Mouse (Mus musculus) MEL (cell line): Measurements from ENCODE around the gene Utrn. TPM values are rescaled to one million over a fixed set of nuclear protein-coding genes. Genes with fewer than 3 reads are reported as not detected.

Experiments
- DNase-seq: peaks from one replicate; pipeline ENCODE4 v3.0.0; 2011; ENCODE audit warnings: low read depth, low spot score
- H3K27ac ChIP-seq: 2 replicates; pipeline ENCODE4 v1.5.1; 2012; ENCODE audit warnings: low read depth, mild to moderate bottlenecking, control low read depth, low read length, moderate library complexity; ENCODE audit not compliant: control insufficient read depth
- H3K27me3 ChIP-seq, 2 experiments: fragments of 150-350 bp in 1 of 2; sonication (generic) in 1 of 2; 2 replicates each; pipeline ENCODE4 v1.6.1; 2012; ENCODE audit warnings: low read length in 2 of 2, mild to moderate bottlenecking in 2 of 2, improper control_type of control experiment in 1 of 2, moderate library complexity in 1 of 2; ENCODE audit not compliant: insufficient read depth in 2 of 2, control insufficient read depth in 1 of 2
- H3K36me3 ChIP-seq, 2 experiments: 2 replicates each; pipeline ENCODE4 v1.6.1; 2012 to 2014; ENCODE audit warnings: low read length in 2 of 2, improper control_type of control experiment in 1 of 2, inconsistent platforms in 1 of 2, mild to moderate bottlenecking in 1 of 2; ENCODE audit not compliant: insufficient read depth in 2 of 2, control insufficient read depth in 1 of 2
- H3K4me1 ChIP-seq, 2 experiments: fragments of 150-350 bp in 1 of 2; sonication (generic) in 1 of 2; 2 replicates each; pipeline ENCODE4 v1.6.1; 2012; ENCODE audit warnings: low read length in 2 of 2, improper control_type of control experiment in 1 of 2, mild to moderate bottlenecking in 1 of 2; ENCODE audit not compliant: insufficient read depth in 2 of 2, control insufficient read depth in 1 of 2
- H3K4me3 ChIP-seq, 2 experiments: fragments of 150-350 bp in 1 of 2; sonication (generic) in 1 of 2; 2 replicates each; pipeline ENCODE4 v1.5.1; 2012; ENCODE audit warnings: low read depth in 2 of 2, low read length in 2 of 2, mild to moderate bottlenecking in 2 of 2, moderate library complexity in 2 of 2, control low read depth in 1 of 2, improper control_type of control experiment in 1 of 2; ENCODE audit not compliant: control insufficient read depth in 1 of 2, insufficient read depth in 1 of 2
- H3K79me2 ChIP-seq: 2 replicates; pipeline ENCODE4 v1.6.1; 2012; ENCODE audit warnings: mild to moderate bottlenecking, low read length, moderate library complexity; ENCODE audit not compliant: control insufficient read depth, poor library complexity, insufficient read depth
- H3K9ac ChIP-seq: 2 replicates; pipeline ENCODE4 v1.6.1; 2012; ENCODE audit warnings: low read depth, mild to moderate bottlenecking, control low read depth, low read length, moderate library complexity; ENCODE audit not compliant: control insufficient read depth, poor library complexity, severe bottlenecking
- H3K9me3 ChIP-seq: fragments of 150-350 bp; sonication (generic); replicated peaks from 2 replicates; pipeline ENCODE4 v1.6.1; 2012; ENCODE audit warnings: mild to moderate bottlenecking, low read length, improper control_type of control experiment, moderate library complexity; ENCODE audit not compliant: insufficient read depth
- CTCF ChIP-seq, 3 experiments: IDR thresholded peaks in 2 of 3; conservative IDR thresholded peaks in 1 of 3; 2 replicates each; pipeline ENCODE4 v1.5.1; 2011 to 2012; ENCODE audit warnings: low read length in 3 of 3, low read depth in 2 of 3, mild to moderate bottlenecking in 2 of 3, improper control_type of control experiment in 1 of 3, inconsistent platforms in 1 of 3, mixed read lengths in 1 of 3, moderate library complexity in 1 of 3; ENCODE audit not compliant: control insufficient read depth in 1 of 3, insufficient read depth in 1 of 3, poor library complexity in 1 of 3, severe bottlenecking in 1 of 3
- E2F4 ChIP-seq: IDR thresholded peaks from 2 replicates; pipeline ENCODE4 v1.6.1; 2011; ENCODE audit warnings: low read depth, low read length, improper control_type of control experiment, borderline replicate concordance
- GABPA ChIP-seq: IDR thresholded peaks from 2 replicates; pipeline ENCODE4 v1.6.1; 2012; ENCODE audit warnings: low read depth, mild to moderate bottlenecking, inconsistent platforms, low read length, improper control_type of control experiment, moderate library complexity
- GATA1 ChIP-seq: IDR thresholded peaks from 2 replicates; pipeline ENCODE4 v1.6.1; 2011; ENCODE audit warnings: low read depth, low read length, improper control_type of control experiment
- HCFC1 ChIP-seq: IDR thresholded peaks from 2 replicates; pipeline ENCODE4 v1.6.1; 2012; ENCODE audit warnings: low read depth, mild to moderate bottlenecking, inconsistent platforms, low read length, improper control_type of control experiment, moderate library complexity
- KAT2A ChIP-seq: conservative IDR thresholded peaks from 2 replicates; pipeline ENCODE4 v1.6.1; 2012; ENCODE audit warnings: low read depth, low read length, improper control_type of control experiment, inconsistent platforms
- MAX ChIP-seq: IDR thresholded peaks from 2 replicates; pipeline ENCODE4 v1.6.1; 2011; ENCODE audit warnings: low read length, improper control_type of control experiment
- MAZ ChIP-seq: IDR thresholded peaks from 2 replicates; pipeline ENCODE4 v1.6.1; 2012; ENCODE audit warnings: low read depth, mild to moderate bottlenecking, inconsistent platforms, low read length, improper control_type of control experiment
- MEF2A ChIP-seq: IDR thresholded peaks from 2 replicates; pipeline ENCODE4 v1.6.1; 2014; ENCODE audit warnings: low read depth, mild to moderate bottlenecking, inconsistent platforms, low read length, improper control_type of control experiment; ENCODE audit not compliant: poor library complexity, insufficient replicate concordance, severe bottlenecking; ENCODE audit errors: extremely low read depth
- MXI1 ChIP-seq: IDR thresholded peaks from 2 replicates; pipeline ENCODE4 v1.6.1; 2011; ENCODE audit warnings: mild to moderate bottlenecking, low read depth, low read length, improper control_type of control experiment
- MYB ChIP-seq: IDR thresholded peaks from 2 replicates; pipeline ENCODE4 v1.6.1; 2011; ENCODE audit warnings: mild to moderate bottlenecking, low read depth, low read length, improper control_type of control experiment
- MYC ChIP-seq: IDR thresholded peaks from 2 replicates; pipeline ENCODE4 v1.6.1; 2011; ENCODE audit warnings: low read depth, mild to moderate bottlenecking, low read length, improper control_type of control experiment, moderate library complexity
- NRF1 ChIP-seq: IDR thresholded peaks from 2 replicates; pipeline ENCODE4 v1.6.1; 2014; ENCODE audit warnings: low read depth, mild to moderate bottlenecking, inconsistent platforms, low read length, improper control_type of control experiment, moderate library complexity; ENCODE audit not compliant: poor library complexity, insufficient read depth, severe bottlenecking
- POLR2A ChIP-seq, 2 experiments: IDR thresholded peaks; 2 replicates each; pipeline ENCODE4 v1.6.1; 2011 to 2012; ENCODE audit warnings: low read length in 2 of 2, mild to moderate bottlenecking in 2 of 2, control low read depth in 1 of 2, improper control_type of control experiment in 1 of 2, low read depth in 1 of 2, moderate library complexity in 1 of 2; ENCODE audit not compliant: control insufficient read depth in 1 of 2, insufficient read depth in 1 of 2, poor library complexity in 1 of 2
- POLR2AphosphoS5 ChIP-seq: IDR thresholded peaks from 2 replicates; pipeline ENCODE4 v1.6.1; 2012; ENCODE audit warnings: low read depth, borderline replicate concordance, mild to moderate bottlenecking, inconsistent platforms, low read length, moderate library complexity, mixed read lengths
- RAD21 ChIP-seq: IDR thresholded peaks from 2 replicates; pipeline ENCODE4 v1.6.1; 2011; ENCODE audit warnings: mild to moderate bottlenecking, low read depth, low read length, improper control_type of control experiment
- RCOR1 ChIP-seq: IDR thresholded peaks from 2 replicates; pipeline ENCODE4 v1.6.1; 2012; ENCODE audit warnings: low read depth, mild to moderate bottlenecking, inconsistent platforms, low read length, improper control_type of control experiment
- TBP ChIP-seq: IDR thresholded peaks from 2 replicates; pipeline ENCODE4 v1.8.0; 2011; ENCODE audit warnings: low read depth, low read length, improper control_type of control experiment
- TCF12 ChIP-seq: IDR thresholded peaks from 2 replicates; pipeline ENCODE4 v1.6.1; 2014; ENCODE audit warnings: low read depth, mild to moderate bottlenecking, inconsistent platforms, low read length, improper control_type of control experiment, moderate library complexity
- UBTF ChIP-seq: IDR thresholded peaks from 2 replicates; pipeline ENCODE4 v1.6.1; 2012; ENCODE audit warnings: low read depth, mild to moderate bottlenecking, inconsistent platforms, low read length, improper control_type of control experiment, moderate library complexity, borderline replicate concordance; ENCODE audit not compliant: insufficient read depth
- USF1 ChIP-seq: IDR thresholded peaks from 2 replicates; pipeline ENCODE4 v1.6.1; 2014; ENCODE audit warnings: low read depth, mild to moderate bottlenecking, inconsistent platforms, low read length, improper control_type of control experiment, moderate library complexity
- ZC3H11A ChIP-seq: IDR thresholded peaks from 2 replicates; pipeline ENCODE4 v1.6.1; 2012; ENCODE audit warnings: low read depth, mild to moderate bottlenecking, inconsistent platforms, low read length, improper control_type of control experiment
- polyA plus RNA-seq, 2 experiments: library from polyadenylated mRNA; stranded (reverse) in 1 of 2; unstranded in 1 of 2; fragments of >175 nt in 1 of 2; fragments of >200 nt in 1 of 2; gene quantifications; 2 replicates each; pipeline versions ENCODE4 v1.2.1 to v1.2.4; 2012; ENCODE audit warnings: low replicate concordance in 2 of 2, low read depth in 1 of 2; ENCODE audit not compliant: insufficient read length in 2 of 2, insufficient read depth in 1 of 2, missing spikeins in 1 of 2
- total RNA-seq: library from RNA; depleted of rRNA; stranded (reverse); fragments of 300-350 nt; gene quantifications from 2 replicates; pipeline ENCODE4 v1.2.3, GENCODE M21; 2012

The Utrn gene
- total and polyA plus RNA-seq, 3 experiments: 2.3 to 4.3 TPM; not detected in 1

DNA sequence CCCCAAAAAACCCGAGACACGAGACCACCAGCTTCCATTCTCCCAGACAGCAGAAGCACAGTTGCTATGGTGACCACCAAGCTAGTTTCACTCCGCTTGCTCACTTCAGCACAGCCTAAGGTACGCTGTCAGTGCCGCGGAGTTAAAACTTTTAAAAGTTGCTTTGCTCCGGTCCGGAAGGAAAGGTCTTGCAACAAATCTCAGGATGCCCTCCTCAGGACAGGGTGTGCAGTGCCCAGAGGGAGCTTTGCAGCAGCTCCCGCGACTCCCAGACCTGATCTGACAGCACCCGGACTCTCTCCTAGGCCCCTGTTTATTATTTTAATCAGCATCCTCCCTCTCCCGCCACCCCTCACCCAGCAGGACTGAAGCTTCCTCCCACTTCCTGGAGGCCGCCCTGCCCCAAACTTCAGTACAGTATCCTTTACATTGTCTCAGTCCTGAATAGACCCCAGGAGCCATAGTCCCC, 320.5 kb downstream of the Utrn start:
- no peak overlapping the region for H3K27ac ChIP-seq
- H3K9me3 ChIP-seq: no peaks in the 10 kb centered on the region
- peaks cover 0 to 3% of the 10 kb centered on the region in 2 experiments; a peak in 2 of 4 replicates for H3K4me1 ChIP-seq
- no peak overlapping the region for H3K4me3 ChIP-seq
- peaks cover 0 to 3% of the 10 kb centered on the region in 2 experiments; a peak in 1 of 4 replicates for H3K36me3 ChIP-seq
- no peaks in the 10 kb centered on the region for H3K27me3 ChIP-seq
- TF ChIP-seq POLR2A (IDR thresholded peaks at IDR 0.05; ENCODE audit: control insufficient read depth in 1 of 2, insufficient read depth in 1 of 2, low read depth in 1 of 2, low read length in 2 of 2, poor library complexity in 1 of 2): no peak
- no peak for TF ChIP-seq E2F4
- TF ChIP-seq MYC: no peak
- TF ChIP-seq TBP: no peak
- no peak for TF ChIP-seq ZC3H11A
- no peak for TF ChIP-seq MYB
- no peak for TF ChIP-seq RCOR1
- TF ChIP-seq, all 39 proteins: peak for 0
- Histone ChIP-seq H3K9ac (no peak overlapping the region), H3K79me2 (no peaks in the 10 kb centered on the region)
- DNase-seq: no peak

GRCm38 (mm10) chr10:12547037-12547625, 322.0 kb downstream of the Utrn start:
- DNase-seq: no peak
- no peaks in the 10 kb centered on the region for H3K79me2 ChIP-seq
- peaks cover 0 to 3% of the 10 kb centered on the region in 2 experiments; a peak in 2 of 4 replicates for H3K4me1 ChIP-seq
- no peaks in the 10 kb centered on the region for H3K27me3 ChIP-seq
- no peak for TF ChIP-seq KAT2A
- TF ChIP-seq RAD21: no peak
- TF ChIP-seq GATA1: no peak
- TF ChIP-seq NRF1: no peak
- TF ChIP-seq HCFC1: no peak
- TF ChIP-seq GABPA: no peak
- TF ChIP-seq ZC3H11A: no peak
- TF ChIP-seq TCF12: no peak
- TF ChIP-seq MAX: no peak
- TF ChIP-seq MXI1: no peak
- no peak for TF ChIP-seq CTCF (IDR thresholded peaks at IDR 0.05 in 2 of 3, conservative IDR thresholded peaks at IDR 0.05 in 1 of 3; ENCODE audit: control insufficient read depth in 1 of 3, insufficient read depth in 1 of 3, low read depth in 2 of 3, low read length in 3 of 3, poor library complexity in 1 of 3, severe bottlenecking in 1 of 3)
- no peak for TF ChIP-seq POLR2AphosphoS5
- TF ChIP-seq USF1: no peak
- TF ChIP-seq UBTF: no peak
- TF ChIP-seq MAZ: no peak
- no peak for TF ChIP-seq RCOR1
- TF ChIP-seq MEF2A: no peak
- H3K9me3 ChIP-seq: no peaks in the 10 kb centered on the region
- no peak overlapping the region for H3K4me3 ChIP-seq
- H3K9ac ChIP-seq: no peak overlapping the region
- H3K36me3 ChIP-seq: peaks cover 0 to 3% of the 10 kb centered on the region in 2 experiments; a peak in 1 of 4 replicates
- H3K27ac ChIP-seq: no peak overlapping the region
